Mouse (Mus musculus) hindbrain, postnatal 0 days (tissue): Measurements from ENCODE around the gene B3gntl1. TPM values are rescaled to one million over a fixed set of nuclear protein-coding genes. Genes with fewer than 3 reads are reported as not detected.

Experiments used
- ATAC-seq: fragments of 200-750 bp; cut with Nextera tagmentation; 2 replicates; pipeline ENCODE4 v1.8.0; 2017; ENCODE audit warnings: mild to moderate bottlenecking, moderate TSS enrichment, moderate library complexity
- DNase-seq: peaks from one replicate; pipeline ENCODE4 v3.0.0-alpha.2; 2015; ENCODE audit warnings: low spot score
- H3K27ac ChIP-seq: fragments of 300-500 bp; sonication (generic); 2 replicates; pipeline ENCODE4 v1.5.1; 2014; ENCODE audit warnings: mild to moderate bottlenecking
- H3K27me3 ChIP-seq: fragments of 300-500 bp; sonication (generic); 2 replicates; pipeline ENCODE4 v1.6.1; 2014; ENCODE audit warnings: low read length, mixed read lengths; ENCODE audit not compliant: insufficient read depth
- H3K36me3 ChIP-seq: fragments of 300-500 bp; sonication (generic); 2 replicates; pipeline ENCODE4 v1.6.1; 2014; ENCODE audit warnings: low read length, mixed read lengths; ENCODE audit not compliant: insufficient read depth
- H3K4me1 ChIP-seq: fragments of 300-500 bp; sonication (generic); 2 replicates; pipeline ENCODE4 v1.6.1; 2014; ENCODE audit warnings: antibody characterized with exemption, low read length, mixed read lengths; ENCODE audit not compliant: insufficient read depth
- H3K4me2 ChIP-seq: fragments of 300-500 bp; sonication (generic); 2 replicates; pipeline ENCODE4 v1.6.1; 2014; ENCODE audit warnings: low read depth, mild to moderate bottlenecking, low read length, moderate library complexity, mixed read lengths
- H3K4me3 ChIP-seq: fragments of 300-500 bp; sonication (generic); 2 replicates; pipeline ENCODE4 v1.5.1; 2014; ENCODE audit warnings: low read length
- H3K9ac ChIP-seq: fragments of 300-500 bp; sonication (generic); replicated peaks from 2 replicates; pipeline ENCODE4 v1.6.1; 2014; ENCODE audit warnings: mild to moderate bottlenecking, low read length, moderate library complexity, mixed read lengths
- H3K9me3 ChIP-seq: fragments of 300-500 bp; sonication (generic); 2 replicates; pipeline ENCODE4 v1.6.1; 2016; ENCODE audit warnings: low read length, mixed read lengths
- CTCF ChIP-seq: IDR thresholded peaks from 2 replicates; pipeline ENCODE4 v1.5.1; 2016; ENCODE audit warnings: antibody characterized with exemption, control low read depth, low read depth
- WGBS: fragments of 180-500 bp; shearing (Covaris S2); extraction: QIAGEN DNeasy Blood & Tissue Kit; methylation state at CpG from one replicate; pipeline ENCODE4 v1.1.7; 2014; 5-methylcytosine and 5-hydroxymethylcytosine counted together
- polyA plus RNA-seq: library from polyadenylated mRNA; unstranded; fragments of >200 nt; fragmentation: Nextera tagmentation; extraction: Ambion mirVana; gene quantifications from 2 replicates; pipeline ENCODE4 v1.2.1, GENCODE M21; 2015
- total RNA-seq: library from RNA; depleted of rRNA; stranded (reverse); fragments of >200 nt; gene quantifications from 2 replicates; pipeline ENCODE4 v1.2.3, GENCODE M21; 2014; rRNA removed

B3gntl1 gene
- total RNA-seq, result 9.6 and 11.0 TPM in 2 replicates
- polyA plus RNA-seq, result 6.0 and 6.2 TPM in 2 replicates

- Histone ChIP-seq H3K4me2 (peak within 1 kb of the TSS; percentile 90), H3K9ac (peak within 1 kb of the TSS; percentile 78), H3K27ac (peak within 1 kb of the TSS; percentile 98), H3K27me3 (no peaks in the 10 kb centered on the region), H3K36me3 (no peaks in the 10 kb centered on the region), H3K4me3 (peak within 1 kb of the TSS; percentile 69), H3K4me1 (0 out of 2 replicates have a peak, but pooled peaks cover 9% of the 10 kb centered on the region), H3K9me3 (no peaks in the 10 kb centered on the region)
- peak; percentile 100 for ATAC-seq
- TF ChIP-seq CTCF, result peak; percentile 68
- DNase-seq, result peak; percentile 99
- WGBS, result 2% methylated on average over 46 of the region's 46 CpGs
Measured at GRCm38 (mm10) chr11:121672990-121673572, at the start of gene B3gntl1. Gene B3gntl1 (minus strand): TSS chr11:121673153.

- H3K27me3 ChIP-seq, result no peaks in the 10 kb centered on the region
- 70% methylated on average over 2 of the region's 2 CpGs for WGBS
- no peaks in the 10 kb centered on the region for H3K9me3 ChIP-seq
- DNase-seq (no peak), ATAC-seq (no peak)
- H3K4me3 ChIP-seq, result no peak overlapping the region
- no peaks in the 10 kb centered on the region for H3K4me1 ChIP-seq
- no peaks in the 10 kb centered on the region; the same call in 1 of the 2 replicates for H3K36me3 ChIP-seq
- no peak overlapping the region for H3K4me2 ChIP-seq
- no peak overlapping the region for H3K9ac ChIP-seq
- H3K27ac ChIP-seq, result no peak overlapping the region
- TF ChIP-seq CTCF, result no peak
Measured at GRCm38 (mm10) chr11:121722434-121722833, 49.5 kb upstream of the B3gntl1 start.

- TF ChIP-seq CTCF, result no peak
- H3K9ac ChIP-seq, result no peak overlapping the region
- H3K27ac ChIP-seq, result no peak overlapping the region
- DNase-seq, result no peak
- no peaks in the 10 kb centered on the region for H3K27me3 ChIP-seq
- ATAC-seq, result no peak
- no peaks in the 10 kb centered on the region for H3K9me3 ChIP-seq
- no peaks in the 10 kb centered on the region for H3K4me1 ChIP-seq
- peaks cover 9% of the 10 kb centered on the region for H3K36me3 ChIP-seq
- H3K4me3 ChIP-seq, result no peak overlapping the region
- WGBS, result 83% methylated on average over 3 of the region's 3 CpGs
- no peak overlapping the region for H3K4me2 ChIP-seq
Measured at GRCm38 (mm10) chr11:121720752-121721151, 47.8 kb upstream of the B3gntl1 start.

- peaks cover 11% of the 10 kb centered on the region for H3K36me3 ChIP-seq
- ATAC-seq, result no peak
- 60% methylated on average over 6 of the region's 6 CpGs for WGBS
- H3K4me3 ChIP-seq, result no peak overlapping the region
- DNase-seq, result no peak
- no peak overlapping the region for H3K27ac ChIP-seq
- H3K9ac ChIP-seq, result no peak overlapping the region
- TF ChIP-seq CTCF, result no peak
- H3K4me2 ChIP-seq, result no peak overlapping the region
- H3K9me3 ChIP-seq, result no peaks in the 10 kb centered on the region
- H3K4me1 ChIP-seq, result no peaks in the 10 kb centered on the region
- H3K27me3 ChIP-seq, result no peaks in the 10 kb centered on the region
Measured at GRCm38 (mm10) chr11:121717724-121718123, 44.8 kb upstream of the B3gntl1 start.

DNA sequence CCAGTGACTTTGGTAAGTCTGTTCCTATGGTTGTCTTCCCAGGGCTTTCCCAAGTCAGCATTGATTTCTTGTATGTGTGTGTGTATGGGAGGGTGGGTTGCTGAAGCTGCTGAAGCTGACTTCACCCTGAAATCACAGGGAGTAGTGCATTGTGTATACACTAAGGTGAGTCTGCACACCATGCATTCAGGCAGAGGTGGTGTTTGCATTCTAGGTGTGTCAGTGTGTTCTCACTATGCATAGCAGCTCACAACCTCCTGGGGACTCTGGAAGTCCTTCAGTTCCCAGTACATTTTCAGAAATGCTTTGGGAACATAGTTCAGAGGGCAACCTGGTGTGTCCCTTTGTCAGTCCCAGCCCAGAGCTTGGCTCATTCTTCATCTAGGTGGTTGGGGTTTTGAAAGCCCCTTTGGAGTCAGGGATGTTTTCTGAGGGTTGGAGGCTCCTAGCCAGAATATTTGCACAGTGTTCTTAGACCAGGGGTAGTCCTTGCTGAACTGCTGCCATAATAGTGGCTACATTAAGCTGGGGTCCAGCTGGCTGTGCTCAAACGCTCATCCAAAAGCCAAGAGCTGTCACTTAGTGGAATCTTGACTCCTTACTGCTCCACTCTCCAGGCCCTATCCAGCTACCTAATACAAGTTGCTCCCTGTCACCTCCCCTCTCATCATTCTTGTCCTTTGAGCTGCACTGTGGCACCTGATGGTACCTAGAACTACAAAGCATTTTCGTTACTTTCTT lies 42.0 kb upstream of the B3gntl1 start:
- H3K9me3 ChIP-seq, result no peaks in the 10 kb centered on the region
- no peak overlapping the region for H3K27ac ChIP-seq
- no peak for ATAC-seq
- H3K36me3 ChIP-seq, result peaks cover 11% of the 10 kb centered on the region
- TF ChIP-seq CTCF, result no peak
- H3K4me2 ChIP-seq, result no peak overlapping the region
- DNase-seq, result no peak
- no peak overlapping the region for H3K4me3 ChIP-seq
- 82% methylated on average over 2 of the region's 2 CpGs for WGBS
- no peaks in the 10 kb centered on the region for H3K4me1 ChIP-seq
- H3K9ac ChIP-seq, result no peak overlapping the region
- H3K27me3 ChIP-seq, result no peaks in the 10 kb centered on the region

DNA sequence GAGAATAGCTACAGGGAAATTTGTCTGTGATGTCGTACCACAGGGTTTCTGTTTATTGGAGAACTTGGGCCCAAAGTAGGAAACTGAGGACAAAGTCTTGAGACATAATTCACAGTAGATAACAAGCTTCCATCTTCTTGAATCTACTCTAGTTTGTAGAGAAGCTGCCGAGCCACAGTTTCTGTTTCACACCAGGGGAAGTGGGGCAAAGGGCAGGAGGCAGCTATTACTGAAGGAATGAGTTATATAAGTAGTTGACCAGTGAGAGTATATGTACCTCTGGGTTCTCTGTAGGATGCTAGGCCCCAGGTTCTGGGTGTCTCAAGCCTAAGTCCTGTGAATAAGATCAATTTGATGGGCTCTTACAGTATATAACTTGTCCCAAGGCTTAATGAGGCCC lies 40.6 kb upstream of the B3gntl1 start:
- no peak overlapping the region for H3K4me2 ChIP-seq
- H3K4me1 ChIP-seq, result no peaks in the 10 kb centered on the region
- H3K27me3 ChIP-seq, result no peaks in the 10 kb centered on the region
- no peaks in the 10 kb centered on the region for H3K9me3 ChIP-seq
- DNase-seq, result no peak
- no peak for TF ChIP-seq CTCF
- H3K9ac ChIP-seq, result no peak overlapping the region
- WGBS, result 94% methylated on average over 2 of the region's 2 CpGs
- ATAC-seq, result no peak
- no peak overlapping the region for H3K4me3 ChIP-seq
- peaks cover 11% of the 10 kb centered on the region for H3K36me3 ChIP-seq
- H3K27ac ChIP-seq, result no peak overlapping the region

- ATAC-seq, result no peak
- no peak for TF ChIP-seq CTCF
- H3K27ac ChIP-seq, result no peak overlapping the region
- no peaks in the 10 kb centered on the region for H3K4me1 ChIP-seq
- no peak overlapping the region for H3K9ac ChIP-seq
- H3K36me3 ChIP-seq, result peaks cover 11% of the 10 kb centered on the region
- no peak overlapping the region for H3K4me2 ChIP-seq
- no peak overlapping the region for H3K4me3 ChIP-seq
- H3K9me3 ChIP-seq, result no peaks in the 10 kb centered on the region
- WGBS, result 94% methylated on average over 6 of the region's 6 CpGs
- DNase-seq, result no peak
- H3K27me3 ChIP-seq, result no peaks in the 10 kb centered on the region
Measured at GRCm38 (mm10) chr11:121712987-121713386, 40.0 kb upstream of the B3gntl1 start.
